Mouse (Mus musculus): ENCODE results near the gene Kdm5c. TPM values are rescaled to one million over a fixed set of nuclear protein-coding genes. Genes with fewer than 3 reads are reported as not detected.

Gene Kdm5c
- 13.8 and 15.4 TPM in 2 replicates for polyA plus RNA-seq (2015; fragmentation: Nextera tagmentation; extraction: Ambion mirVana)

DNA sequence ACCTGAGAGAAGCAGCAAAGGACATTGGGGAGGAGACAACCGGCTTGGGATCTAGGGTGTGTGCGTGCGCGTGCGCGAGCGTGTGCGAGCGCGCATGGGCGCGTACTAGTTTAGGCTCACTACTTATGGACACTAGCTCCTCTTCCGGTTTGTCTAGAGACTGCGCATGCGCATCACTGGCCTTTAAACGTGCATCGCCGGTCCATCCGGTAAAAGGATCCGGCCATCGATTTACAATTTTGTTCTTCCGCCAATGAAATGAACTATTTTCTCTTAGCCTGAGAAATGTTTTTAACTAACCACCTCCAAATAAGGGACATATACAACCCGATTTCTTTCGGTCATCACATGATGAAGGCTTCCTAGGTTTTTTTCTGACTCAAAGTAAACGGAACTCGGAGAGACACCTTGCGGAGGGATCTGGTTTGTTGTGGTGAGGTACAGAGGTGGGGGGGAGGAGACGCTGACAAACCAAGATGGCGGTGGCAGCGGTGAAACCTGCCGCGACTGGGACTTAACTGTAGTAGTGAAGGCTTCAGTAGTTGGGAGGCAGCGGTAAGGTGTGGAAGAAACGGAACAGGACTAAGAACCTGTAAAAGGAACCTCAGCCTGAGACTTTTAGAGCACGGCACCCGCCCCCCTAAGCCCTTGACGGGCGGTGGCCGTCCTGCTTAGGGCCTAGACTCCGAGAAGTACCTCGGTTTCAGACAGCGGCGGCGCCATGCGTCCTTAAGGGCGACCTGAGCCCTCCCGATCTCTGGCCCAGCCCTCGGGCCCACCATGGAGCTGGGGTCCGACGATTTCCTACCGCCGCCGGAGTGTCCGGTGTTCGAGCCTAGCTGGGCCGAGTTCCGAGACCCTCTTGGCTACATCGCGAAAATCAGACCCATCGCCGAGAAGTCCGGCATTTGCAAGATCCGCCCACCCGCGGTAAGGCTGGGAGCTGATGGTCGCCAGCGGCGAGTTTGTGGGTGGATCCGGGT, at the start of gene Kdm5c:
Gene Kdm5c, plus strand, starts transcription at position 240 of the 983 bp plus-strand sequence.
- Histone ChIP-seq H3K36me3 (ENCODE audit: control insufficient read depth, insufficient read depth, low read length) (no peaks in the 10 kb centered on the region), H3K27ac (replicated peaks) (peak within 1 kb of the TSS; percentile 84), H3K4me2 (replicated peaks; ENCODE audit: low read depth) (peak within 1 kb of the TSS; percentile 65), H3K9me3 (ENCODE audit: control insufficient read depth, low read length) (no peaks in the 10 kb centered on the region), H3K27me3 (ENCODE audit: control insufficient read depth, insufficient read depth, low read length) (no peaks in the 10 kb centered on the region), H3K4me1 (replicated peaks; ENCODE audit: control insufficient read depth, insufficient read depth) (no peaks in the 10 kb centered on the region), H3K4me3 (ENCODE audit: low read depth, low read length) (peak within 1 kb of the TSS; percentile 90), H3K9ac (ENCODE audit: low read length) (peak within 1 kb of the TSS; percentile 97)
- TF ChIP-seq CTCF (IDR thresholded peaks at IDR 0.05; ENCODE audit: low read depth) (no peak), EP300 (optimal IDR thresholded peaks at IDR 0.05) (no peak)
- 1% methylated on average over 69 of the region's 69 CpGs for WGBS
- peak; percentile 97 for ATAC-seq (ENCODE audit: low FRiP score, low TSS enrichment)
- DNase-seq (ENCODE audit: low spot score): peak; percentile 93

DNA sequence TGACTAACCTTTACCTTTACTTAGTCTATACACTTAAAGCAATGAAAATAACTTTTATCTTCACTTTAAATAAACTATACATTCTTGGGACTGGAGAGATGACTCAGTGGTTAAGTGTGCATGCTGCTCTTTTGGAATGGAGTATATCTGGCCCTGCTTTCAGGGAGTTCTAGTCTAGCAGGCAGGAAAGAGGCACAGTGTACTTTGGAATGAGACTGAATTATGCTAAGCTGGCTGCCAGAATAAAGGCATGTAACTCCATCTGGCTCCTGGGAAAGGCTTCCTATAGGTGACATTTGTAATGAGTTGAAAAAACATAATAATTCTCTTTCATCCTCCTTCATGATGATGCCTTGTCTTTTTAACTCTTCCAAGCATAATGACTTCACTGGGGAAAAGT, 45.7 kb upstream of the Kdm5c start:
- Histone ChIP-seq H3K4me1 (replicated peaks; ENCODE audit: control insufficient read depth, insufficient read depth) (no peaks in the 10 kb centered on the region), H3K9ac (ENCODE audit: low read length) (no peak overlapping the region), H3K36me3 (ENCODE audit: control insufficient read depth, insufficient read depth, low read length) (no peaks in the 10 kb centered on the region), H3K4me3 (ENCODE audit: low read depth, low read length) (no peak overlapping the region), H3K27me3 (ENCODE audit: control insufficient read depth, insufficient read depth, low read length) (no peaks in the 10 kb centered on the region), H3K9me3 (ENCODE audit: control insufficient read depth, low read length) (no peaks in the 10 kb centered on the region), H3K27ac (replicated peaks) (no peak overlapping the region), H3K4me2 (replicated peaks; ENCODE audit: low read depth) (no peak overlapping the region)
- ATAC-seq (ENCODE audit: low FRiP score, low TSS enrichment) (no peak), DNase-seq (ENCODE audit: low spot score) (no peak)
- TF ChIP-seq EP300 (optimal IDR thresholded peaks at IDR 0.05): no peak

DNA sequence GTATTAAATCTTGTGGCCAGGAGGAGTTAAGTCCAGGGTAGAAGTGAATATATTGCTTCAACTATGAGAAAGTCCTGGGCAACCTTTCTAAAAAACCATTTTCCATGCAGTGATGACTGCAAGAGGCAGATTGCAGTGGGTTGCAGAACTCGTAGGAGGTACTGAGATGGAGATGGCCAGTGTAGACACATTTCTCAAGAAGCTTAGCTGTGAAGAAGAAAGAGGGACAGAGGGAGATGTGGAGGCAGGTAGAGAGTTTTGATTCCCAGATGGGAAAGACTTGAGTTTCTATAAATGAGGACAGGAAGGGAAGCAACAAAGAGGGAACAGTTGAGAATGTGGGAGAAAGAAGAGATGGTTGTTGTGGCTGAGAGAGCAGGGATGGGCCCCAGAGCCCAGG, 41.6 kb upstream of the Kdm5c start:
- Histone ChIP-seq H3K27ac (replicated peaks) (no peak overlapping the region), H3K4me1 (replicated peaks; ENCODE audit: control insufficient read depth, insufficient read depth) (no peaks in the 10 kb centered on the region), H3K4me2 (replicated peaks; ENCODE audit: low read depth) (no peak overlapping the region), H3K9ac (ENCODE audit: low read length) (no peak overlapping the region), H3K9me3 (ENCODE audit: control insufficient read depth, low read length) (no peaks in the 10 kb centered on the region), H3K4me3 (ENCODE audit: low read depth, low read length) (no peak overlapping the region), H3K27me3 (ENCODE audit: control insufficient read depth, insufficient read depth, low read length) (no peaks in the 10 kb centered on the region), H3K36me3 (ENCODE audit: control insufficient read depth, insufficient read depth, low read length) (no peaks in the 10 kb centered on the region)
- no peak for ATAC-seq (ENCODE audit: low FRiP score, low TSS enrichment)
- 75% methylated on average over 1 of the region's 1 CpGs for WGBS
- TF ChIP-seq EP300 (optimal IDR thresholded peaks at IDR 0.05): no peak
- TF ChIP-seq CTCF (IDR thresholded peaks at IDR 0.05; ENCODE audit: low read depth): no peak
- DNase-seq (ENCODE audit: low spot score): no peak

DNA sequence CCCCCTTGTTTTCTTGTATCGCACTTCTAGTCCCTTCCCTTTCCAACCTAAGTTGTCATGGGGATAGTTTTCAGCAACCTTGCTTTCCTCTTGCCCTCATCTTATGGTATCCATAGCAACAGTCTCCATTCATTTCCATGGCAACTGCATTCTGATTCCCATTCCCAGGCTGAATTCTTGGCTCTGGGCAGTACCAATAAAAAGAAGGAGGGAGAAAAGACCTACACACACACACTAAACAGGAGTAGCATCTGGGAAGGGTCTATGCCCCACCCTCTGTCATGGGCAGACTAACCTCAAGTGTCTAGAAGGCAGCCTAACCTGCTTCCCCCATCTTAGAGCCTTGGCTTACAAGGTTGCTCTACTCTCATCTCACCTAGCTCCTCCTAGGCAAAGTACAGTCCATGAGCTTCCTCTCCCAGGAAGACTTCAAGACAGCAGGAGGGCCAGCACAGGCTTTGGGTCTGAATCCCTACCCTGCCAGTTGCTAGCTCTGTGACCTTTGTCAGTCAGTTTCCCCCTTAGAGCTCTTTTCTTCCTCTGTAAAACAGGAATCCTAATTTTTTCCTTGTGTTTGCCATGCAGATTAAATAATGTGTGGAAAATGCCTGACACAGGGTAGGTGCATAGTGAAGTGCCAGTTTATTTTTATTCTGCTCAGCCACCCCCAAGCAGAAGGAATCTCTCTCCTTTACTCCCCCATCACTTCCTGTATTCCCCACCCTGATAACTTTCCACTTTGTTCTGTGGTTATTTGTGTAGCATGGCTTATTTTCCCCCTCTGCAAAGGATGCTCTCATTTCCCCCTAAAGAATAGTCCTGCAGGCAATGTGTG, 34.8 kb upstream of the Kdm5c start:
- Histone ChIP-seq H3K4me1 (replicated peaks; ENCODE audit: control insufficient read depth, insufficient read depth) (no peaks in the 10 kb centered on the region), H3K27ac (replicated peaks) (no peak overlapping the region), H3K36me3 (ENCODE audit: control insufficient read depth, insufficient read depth, low read length) (no peaks in the 10 kb centered on the region), H3K27me3 (ENCODE audit: control insufficient read depth, insufficient read depth, low read length) (no peaks in the 10 kb centered on the region), H3K4me3 (ENCODE audit: low read depth, low read length) (no peak overlapping the region), H3K4me2 (replicated peaks; ENCODE audit: low read depth) (no peak overlapping the region), H3K9ac (ENCODE audit: low read length) (no peak overlapping the region), H3K9me3 (ENCODE audit: control insufficient read depth, low read length) (no peaks in the 10 kb centered on the region)
- 89% methylated on average over 1 of the region's 1 CpGs for WGBS
- no peak for ATAC-seq (ENCODE audit: low FRiP score, low TSS enrichment)
- no peak for DNase-seq (ENCODE audit: low spot score)
- TF ChIP-seq EP300 (optimal IDR thresholded peaks at IDR 0.05) (no peak), CTCF (IDR thresholded peaks at IDR 0.05; ENCODE audit: low read depth) (no peak)

DNA sequence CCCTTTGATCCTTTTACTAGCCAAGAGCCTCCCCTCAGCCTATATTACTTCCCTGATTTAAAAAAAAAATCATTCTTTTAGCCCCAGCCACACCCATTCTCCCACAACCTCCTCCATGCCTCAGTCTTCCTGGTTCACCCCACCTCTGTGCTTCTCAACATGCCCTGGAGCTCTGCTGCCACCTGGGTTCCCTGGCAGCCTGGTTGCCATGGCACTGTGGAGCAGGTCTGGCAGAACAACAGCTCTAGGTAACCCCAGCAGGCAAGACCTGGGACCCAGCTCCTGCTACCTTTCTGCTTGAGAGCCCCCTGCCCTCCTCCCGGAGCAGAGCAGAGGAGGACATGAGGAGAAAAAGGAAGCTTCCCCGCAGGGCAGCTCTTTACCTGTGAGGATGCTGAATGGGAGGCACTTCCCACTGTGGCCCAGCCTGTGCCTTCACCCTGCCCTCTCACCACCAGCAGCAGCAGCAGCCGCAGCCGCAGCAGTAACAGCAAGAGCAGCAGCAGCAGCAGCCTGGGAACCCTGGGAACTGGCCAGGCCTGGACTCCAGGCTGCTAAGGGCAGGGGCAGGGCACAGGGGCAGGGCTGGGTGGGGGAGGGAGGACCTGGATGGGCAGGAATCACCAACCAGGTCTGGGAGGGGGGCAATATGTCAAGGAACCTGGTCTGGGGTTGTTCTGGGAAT, 30.9 kb upstream of the Kdm5c start:
- no peaks in the 10 kb centered on the region for H3K4me1 ChIP-seq (replicated peaks; ENCODE audit: control insufficient read depth, insufficient read depth)
- no peaks in the 10 kb centered on the region for H3K36me3 ChIP-seq (ENCODE audit: control insufficient read depth, insufficient read depth, low read length)
- H3K4me2 ChIP-seq (replicated peaks; ENCODE audit: low read depth): no peak overlapping the region
- TF ChIP-seq CTCF (IDR thresholded peaks at IDR 0.05; ENCODE audit: low read depth): no peak
- no peak overlapping the region for H3K27ac ChIP-seq (replicated peaks)
- H3K9ac ChIP-seq (ENCODE audit: low read length): no peak overlapping the region
- 49% methylated on average over 4 of the region's 4 CpGs for WGBS
- no peaks in the 10 kb centered on the region for H3K27me3 ChIP-seq (ENCODE audit: control insufficient read depth, insufficient read depth, low read length)
- no peaks in the 10 kb centered on the region for H3K9me3 ChIP-seq (ENCODE audit: control insufficient read depth, low read length)
- no peak overlapping the region for H3K4me3 ChIP-seq (ENCODE audit: low read depth, low read length)
- DNase-seq (ENCODE audit: low spot score) (no peak), ATAC-seq (ENCODE audit: low FRiP score, low TSS enrichment) (peak; percentile 66; the same call in 1 of the 2 replicates)
